Mouse (Mus musculus): Measurements from ENCODE around the gene Mthfr. TPM values are rescaled to one million over a fixed set of nuclear protein-coding genes. Genes with fewer than 3 reads are reported as not detected.

Gene Mthfr
- total and polyA plus RNA-seq, 3 experiments: 15.3 to 17.0 (median 16.3) TPM

GRCm38 (mm10) chr4:148098666-148099065 is 59.8 kb downstream of the Mthfr start:
- H3K79me2 ChIP-seq (replicated peaks; ENCODE audit: control insufficient read depth, extremely low read depth, insufficient read depth, poor library complexity, severe bottlenecking): no peaks in the 10 kb centered on the region
- H3K36me3 ChIP-seq (replicated peaks in 1 of 2; ENCODE audit: control insufficient read depth in 1 of 2, insufficient read depth in 1 of 2, low read length in 1 of 2): no peaks in the 10 kb centered on the region
- TF ChIP-seq JUND (conservative IDR thresholded peaks at IDR 0.05; ENCODE audit: low read depth, low read length): no peak
- TF ChIP-seq USF1 (IDR thresholded peaks at IDR 0.05; ENCODE audit: low read depth, low read length): no peak
- TF ChIP-seq HCFC1 (IDR thresholded peaks at IDR 0.05; ENCODE audit: low read depth, low read length): no peak
- TF ChIP-seq CTCF (conservative IDR thresholded peaks at IDR 0.05 in 1 of 2, IDR thresholded peaks at IDR 0.05 in 1 of 2; ENCODE audit: low read depth in 2 of 2, low read length in 2 of 2): no peak
- TF ChIP-seq GABPA (IDR thresholded peaks at IDR 0.05; ENCODE audit: insufficient replicate concordance, low read depth, low read length): no peak
- no peak for TF ChIP-seq EP300 (IDR thresholded peaks at IDR 0.05; ENCODE audit: low read length)
- no peak for TF ChIP-seq JUN (IDR thresholded peaks at IDR 0.05; ENCODE audit: insufficient read depth, low read depth, low read length)
- no peak for TF ChIP-seq E2F4 (IDR thresholded peaks at IDR 0.05; ENCODE audit: insufficient replicate concordance, low read depth, low read length)
- TF ChIP-seq MAX (IDR thresholded peaks at IDR 0.05; ENCODE audit: low read length): no peak
- no peak for TF ChIP-seq MYC (IDR thresholded peaks at IDR 0.05; ENCODE audit: low read depth, low read length)
- TF ChIP-seq ETS1 (conservative IDR thresholded peaks at IDR 0.05; ENCODE audit: low read depth, low read length): no peak
- H3K4me2 ChIP-seq (ENCODE audit: insufficient read depth, low read depth, poor library complexity, severe bottlenecking): no peak overlapping the region
- dilution Hi-C loops (cut with MboI; ENCODE audit: extremely low pct_ligation_motif_present, extremely low pct_unique_long_range_greater_than_20kb, low sequenced_read_pairs) (no loop called here), in situ Hi-C loops (cut with MboI; ENCODE audit: low pct_ligation_motif_present, low pct_unique_long_range_greater_than_20kb, low sequenced_read_pairs) (no loop called here)
- H3K4me1 ChIP-seq (ENCODE audit: control insufficient read depth in 1 of 2, insufficient read depth in 2 of 2): no peaks in the 10 kb centered on the region
- no peak overlapping the region for H3K4me3 ChIP-seq (replicated peaks in 1 of 3; ENCODE audit: low read depth in 2 of 3, low read length in 2 of 3, poor library complexity in 1 of 3)
- H3K9ac ChIP-seq (ENCODE audit: insufficient read depth, low read depth): no peak overlapping the region
- no peaks in the 10 kb centered on the region for H3K9me3 ChIP-seq (replicated peaks; ENCODE audit: low read length)
- H3K27ac ChIP-seq (ENCODE audit: insufficient read depth, low read depth): no peak overlapping the region
- no peak for DNase-seq (ENCODE audit: extremely low read depth)
- peaks cover 84% of the 10 kb centered on the region for H3K27me3 ChIP-seq (replicated peaks)

- Histone ChIP-seq H3K27me3 (replicated peaks) (peaks cover 92% of the 10 kb centered on the region), H3K9me3 (replicated peaks; ENCODE audit: low read length) (no peaks in the 10 kb centered on the region), H3K4me2 (ENCODE audit: insufficient read depth, low read depth, poor library complexity, severe bottlenecking) (no peak overlapping the region), H3K27ac (ENCODE audit: insufficient read depth, low read depth) (no peak overlapping the region), H3K4me3 (replicated peaks in 1 of 3; ENCODE audit: low read depth in 2 of 3, low read length in 2 of 3, poor library complexity in 1 of 3) (no peak overlapping the region), H3K9ac (ENCODE audit: insufficient read depth, low read depth) (no peak overlapping the region), H3K79me2 (replicated peaks; ENCODE audit: control insufficient read depth, extremely low read depth, insufficient read depth, poor library complexity, severe bottlenecking) (no peaks in the 10 kb centered on the region), H3K36me3 (replicated peaks in 1 of 2; ENCODE audit: control insufficient read depth in 1 of 2, insufficient read depth in 1 of 2, low read length in 1 of 2) (no peaks in the 10 kb centered on the region), H3K4me1 (ENCODE audit: control insufficient read depth in 1 of 2, insufficient read depth in 2 of 2) (no peaks in the 10 kb centered on the region)
- dilution Hi-C loops (cut with MboI; ENCODE audit: extremely low pct_ligation_motif_present, extremely low pct_unique_long_range_greater_than_20kb, low sequenced_read_pairs): no loop called here
- in situ Hi-C loops (cut with MboI; ENCODE audit: low pct_ligation_motif_present, low pct_unique_long_range_greater_than_20kb, low sequenced_read_pairs): no loop called here
- no peak for DNase-seq (ENCODE audit: extremely low read depth)
- no peak for TF ChIP-seq ZC3H11A (IDR thresholded peaks at IDR 0.05; ENCODE audit: low read depth, low read length)
- TF ChIP-seq CTCF (conservative IDR thresholded peaks at IDR 0.05 in 1 of 2, IDR thresholded peaks at IDR 0.05 in 1 of 2; ENCODE audit: low read depth in 2 of 2, low read length in 2 of 2): 0 out of 4 replicates have a peak, but pooled peaks of 1 of the 2 experiments have one; percentile 0
- TF ChIP-seq ZKSCAN1 (IDR thresholded peaks at IDR 0.05; ENCODE audit: borderline replicate concordance, low read depth, low read length): no peak
Observed at GRCm38 (mm10) chr4:148101801-148102527, 63.1 kb downstream of the Mthfr start.

All from CH12.LX (cell line).